Mouse (Mus musculus) olfactory bulb, adult 2 months (tissue): ENCODE data around the gene Irf2bp1.

Experiments
- CTCF ChIP-seq: fragments of 200-500 bp; IDR thresholded peaks from 2 replicates; pipeline ENCODE4 v1.5.1; 2012; ENCODE audit warnings: low read depth, mild to moderate bottlenecking, low read length, moderate library complexity; ENCODE audit not compliant: insufficient read depth
- POLR2A ChIP-seq: fragments of 200-500 bp; IDR thresholded peaks from 2 replicates; pipeline ENCODE4 v1.6.1; 2012; ENCODE audit warnings: mild to moderate bottlenecking, low read depth, low read length, moderate library complexity; ENCODE audit not compliant: insufficient read depth

- no peak for TF ChIP-seq CTCF
- TF ChIP-seq POLR2A: no peak
These were observed 27.8 kb downstream of the Irf2bp1 start for GRCm38 (mm10) chr7:19031641-19032040.
